Mouse (Mus musculus) neural tube, embryonic 13.5 days (tissue): ENCODE measurements around the gene Fbxo27. TPM values are rescaled to one million over a fixed set of nuclear protein-coding genes. Genes with fewer than 3 reads are reported as not detected.

ENCODE experiments used
- ATAC-seq: fragments of 200-750 bp; cut with Nextera tagmentation; 2 replicates; pipeline ENCODE4 v1.8.0; 2017; ENCODE audit warnings: low read depth, mild to moderate bottlenecking, moderate TSS enrichment, moderate library complexity
- H3K27ac ChIP-seq: fragments of 300-500 bp; sonication (generic); replicated peaks from 2 replicates; pipeline ENCODE4 v1.5.1; 2015; ENCODE audit warnings: moderate library complexity, mild to moderate bottlenecking, inconsistent platforms
- H3K27me3 ChIP-seq: fragments of 300-500 bp; sonication (generic); 2 replicates; pipeline ENCODE4 v1.6.1; 2015; ENCODE audit warnings: mild to moderate bottlenecking, inconsistent platforms
- H3K36me3 ChIP-seq: fragments of 300-500 bp; sonication (generic); 2 replicates; pipeline ENCODE4 v1.6.1; 2015; ENCODE audit warnings: mild to moderate bottlenecking, inconsistent platforms
- H3K4me1 ChIP-seq: fragments of 300-500 bp; sonication (generic); replicated peaks from 2 replicates; pipeline ENCODE4 v1.6.1; 2015; ENCODE audit warnings: inconsistent platforms
- H3K4me2 ChIP-seq: fragments of 300-500 bp; sonication (generic); 2 replicates; pipeline ENCODE4 v1.6.1; 2015; ENCODE audit warnings: inconsistent platforms, mild to moderate bottlenecking, moderate library complexity
- H3K4me3 ChIP-seq: fragments of 300-500 bp; sonication (generic); 2 replicates; pipeline ENCODE4 v1.5.1; 2015; ENCODE audit warnings: mild to moderate bottlenecking, inconsistent platforms
- H3K9ac ChIP-seq: fragments of 300-500 bp; sonication (generic); 2 replicates; pipeline ENCODE4 v1.6.1; 2015; ENCODE audit warnings: moderate library complexity, mild to moderate bottlenecking, inconsistent platforms
- H3K9me3 ChIP-seq: fragments of 300-500 bp; sonication (generic); 2 replicates; pipeline ENCODE4 v1.6.1; 2016; ENCODE audit warnings: inconsistent platforms
- WGBS: fragments of 180-500 bp; shearing (Covaris S2); methylation state at CpG from one replicate; pipeline ENCODE4 v1.1.7; 2015; 5-methylcytosine and 5-hydroxymethylcytosine counted together
- polyA plus RNA-seq: library from polyadenylated mRNA; unstranded; fragments of >200 nt; fragmentation: Nextera tagmentation; extraction: Ambion mirVana; gene quantifications from 2 replicates; pipeline ENCODE4 v1.2.1, GENCODE M21; 2015

Gene Fbxo27
- polyA plus RNA-seq, 1 experiment from 2014 or later = 4.8 TPM

DNA sequence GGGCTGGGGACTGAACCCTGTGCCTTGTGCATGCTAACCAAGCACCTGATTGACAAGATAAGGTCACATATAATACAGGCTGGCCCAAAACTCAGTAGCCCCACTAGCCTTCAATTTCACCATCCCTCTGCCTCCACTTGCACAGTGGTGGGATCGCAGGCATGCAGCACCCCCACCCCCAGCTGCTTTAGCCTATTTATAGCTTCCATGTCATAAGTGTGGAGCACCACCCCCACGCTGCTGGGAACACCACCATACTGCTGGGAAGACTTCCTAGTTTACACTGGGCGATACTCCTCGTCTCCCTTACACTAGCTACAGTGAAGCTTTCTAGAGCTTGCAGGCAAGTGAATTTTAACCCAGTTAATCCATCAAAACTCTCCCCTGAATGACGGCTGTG, 22.0 kb downstream of the Fbxo27 start:
- no peaks in the 10 kb centered on the region for H3K36me3 ChIP-seq
- 84% methylated on average over 5 of the region's 5 CpGs for WGBS
- ATAC-seq = no peak
- peaks cover 19% of the 10 kb centered on the region for H3K4me1 ChIP-seq
- H3K4me2 ChIP-seq = no peak overlapping the region
- no peaks in the 10 kb centered on the region for H3K9me3 ChIP-seq
- no peak overlapping the region for H3K27ac ChIP-seq
- no peak overlapping the region for H3K9ac ChIP-seq
- H3K27me3 ChIP-seq = no peaks in the 10 kb centered on the region
- no peak overlapping the region for H3K4me3 ChIP-seq

DNA sequence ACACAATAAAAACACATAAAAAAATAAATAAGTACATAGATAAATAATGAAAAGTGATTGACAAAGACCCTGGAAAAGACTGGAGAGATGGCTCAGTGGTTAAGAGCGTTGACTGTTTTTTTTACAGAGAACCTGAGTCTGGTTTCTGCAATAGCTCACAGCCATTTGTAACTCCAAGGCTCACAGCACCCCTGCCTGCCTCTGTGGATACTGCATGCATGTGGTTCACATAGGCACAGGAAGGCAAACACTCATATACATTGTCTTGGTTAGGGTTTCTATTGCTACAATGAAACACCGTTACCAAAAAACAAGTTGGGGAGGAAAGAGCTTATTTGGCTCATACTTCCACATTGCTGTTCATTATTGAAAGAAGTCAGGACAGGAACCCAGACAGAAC, 22.9 kb downstream of the Fbxo27 start:
- no peaks in the 10 kb centered on the region for H3K27me3 ChIP-seq
- H3K4me2 ChIP-seq = no peak overlapping the region; the same call in 1 of the 2 replicates
- 98% methylated on average over 2 of the region's 2 CpGs for WGBS
- H3K4me3 ChIP-seq = no peak overlapping the region
- no peak overlapping the region for H3K9ac ChIP-seq
- no peak for ATAC-seq
- H3K27ac ChIP-seq = no peak overlapping the region
- H3K36me3 ChIP-seq = no peaks in the 10 kb centered on the region
- no peaks in the 10 kb centered on the region for H3K9me3 ChIP-seq
- peaks cover 19% of the 10 kb centered on the region for H3K4me1 ChIP-seq

DNA sequence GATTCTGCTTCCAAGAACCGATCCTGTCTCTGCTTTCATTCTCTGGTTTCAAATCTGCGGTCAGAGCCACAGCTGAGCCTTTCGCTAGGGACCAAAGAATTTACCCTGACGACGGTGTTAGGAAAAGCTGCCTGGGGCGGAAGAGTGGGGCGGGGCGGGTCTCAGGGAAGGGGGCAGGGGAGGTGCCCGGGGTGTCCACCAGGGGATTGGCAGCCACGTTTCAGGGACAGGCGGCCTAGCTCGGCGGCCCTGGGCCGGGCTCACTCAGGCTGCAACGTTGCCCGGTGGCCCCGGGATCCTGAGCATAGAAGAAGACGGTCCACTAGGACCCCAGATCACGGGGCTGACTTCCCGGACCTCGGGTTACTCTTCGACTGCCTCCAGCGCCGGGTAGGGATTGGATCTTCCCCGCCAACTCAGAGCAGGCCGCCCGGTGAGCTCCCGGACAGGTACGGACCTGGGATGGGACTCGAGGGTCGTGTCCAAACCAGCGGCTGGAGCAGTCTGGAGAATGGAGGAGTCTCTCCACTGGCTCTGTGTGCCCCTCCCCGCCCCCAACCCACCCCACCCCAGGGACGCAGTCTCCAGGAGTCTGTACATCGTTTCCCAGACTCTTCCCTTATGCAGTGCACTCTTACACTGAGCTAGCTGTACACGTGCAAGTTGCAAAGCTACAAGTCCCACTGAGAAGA, 24.1 kb downstream of the Fbxo27 start, which contains the start of gene Fbxo17:
Gene Fbxo17, plus strand, starts transcription at position 215 of the 692 bp plus-strand sequence.
- peak within 1 kb of the TSS; percentile 67 for H3K4me2 ChIP-seq
- peak; percentile 45 for ATAC-seq
- no peaks in the 10 kb centered on the region for H3K9me3 ChIP-seq
- no peaks in the 10 kb centered on the region for H3K36me3 ChIP-seq
- no peaks in the 10 kb centered on the region for H3K27me3 ChIP-seq
- WGBS = 4% methylated on average over 34 of the region's 36 CpGs
- H3K4me1 ChIP-seq = peaks cover 19% of the 10 kb centered on the region
- peak within 1 kb of the TSS; percentile 41 for H3K4me3 ChIP-seq
- peak within 1 kb of the TSS; percentile 33 for H3K27ac ChIP-seq
- H3K9ac ChIP-seq = peak within 1 kb of the TSS; percentile 72

DNA sequence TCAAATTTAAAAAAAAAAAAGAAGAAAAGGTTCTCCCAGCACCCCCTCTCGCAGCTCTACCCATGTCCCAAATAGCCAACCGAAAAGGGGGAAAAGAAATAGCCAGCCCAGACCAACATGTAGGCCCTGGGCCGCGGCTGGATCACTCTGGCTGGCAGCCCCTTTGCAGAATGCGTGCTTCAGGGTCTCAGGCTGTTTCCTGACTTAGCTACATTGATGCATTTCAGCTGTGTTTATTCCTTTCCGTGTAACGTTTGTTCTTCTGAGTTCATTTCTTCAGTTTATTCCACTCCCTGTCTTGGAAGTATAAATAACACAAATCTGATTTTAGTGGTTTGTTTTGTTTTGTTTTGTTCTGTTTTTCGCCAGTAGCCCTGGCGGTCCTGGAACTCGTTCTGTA, 25.1 kb downstream of the Fbxo27 start:
- H3K9me3 ChIP-seq = no peaks in the 10 kb centered on the region
- H3K4me3 ChIP-seq = no peak overlapping the region
- H3K4me2 ChIP-seq = no peak overlapping the region
- no peak overlapping the region for H3K27ac ChIP-seq
- H3K9ac ChIP-seq = no peak overlapping the region
- H3K4me1 ChIP-seq = peaks cover 19% of the 10 kb centered on the region
- ATAC-seq = no peak
- no peaks in the 10 kb centered on the region for H3K27me3 ChIP-seq
- 86% methylated on average over 10 of the region's 10 CpGs for whole genome bisulfite sequencing
- H3K36me3 ChIP-seq = no peaks in the 10 kb centered on the region

DNA sequence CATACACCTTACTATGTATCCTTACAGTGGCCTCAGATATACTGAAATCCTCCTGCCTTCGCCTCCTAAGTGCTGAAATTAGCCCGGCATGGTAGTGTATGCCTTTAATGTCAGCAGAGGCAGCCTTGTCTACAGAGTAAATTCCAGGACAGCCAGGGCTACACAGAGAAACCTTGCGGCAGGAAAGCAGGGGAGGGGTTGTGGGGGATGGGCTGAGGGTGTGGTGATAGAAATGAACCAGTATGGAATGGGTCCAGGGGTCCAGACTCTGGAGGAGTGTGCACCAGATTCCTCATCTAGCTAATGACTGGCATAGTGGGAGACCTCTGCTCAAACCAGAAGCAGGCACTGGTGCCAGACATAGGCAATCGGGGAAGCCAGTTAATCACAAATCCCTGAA, 26.5 kb downstream of the Fbxo27 start:
- Histone ChIP-seq H3K4me2 (no peak overlapping the region), H3K36me3 (no peaks in the 10 kb centered on the region), H3K9ac (no peak overlapping the region), H3K4me3 (no peak overlapping the region), H3K9me3 (no peaks in the 10 kb centered on the region), H3K27ac (no peak overlapping the region), H3K4me1 (peaks cover 19% of the 10 kb centered on the region), H3K27me3 (no peaks in the 10 kb centered on the region)
- no peak for ATAC-seq
- 63% methylated on average over 4 of the region's 4 CpGs for WGBS

DNA sequence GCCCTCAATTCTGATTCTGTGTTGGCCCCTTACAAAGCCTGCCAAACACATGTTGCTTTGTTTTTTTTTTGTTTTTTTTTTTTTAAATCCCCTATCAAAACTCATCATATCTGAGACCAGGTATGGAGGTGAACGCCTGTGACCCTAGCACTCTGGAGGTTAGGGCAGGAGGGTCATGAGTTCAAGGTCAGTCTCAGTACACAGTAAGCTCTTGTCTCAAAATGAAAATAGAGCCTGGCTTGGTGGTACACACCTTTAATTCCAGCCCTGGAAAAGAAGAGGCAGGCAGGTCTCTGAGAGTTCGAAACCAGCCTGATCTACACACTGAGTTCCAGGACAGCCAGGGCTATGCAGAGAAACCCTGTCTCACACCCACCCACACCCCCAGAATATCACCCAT, 27.0 kb downstream of the Fbxo27 start:
- H3K4me3 ChIP-seq = no peak overlapping the region
- no peaks in the 10 kb centered on the region for H3K36me3 ChIP-seq
- no peak overlapping the region for H3K9ac ChIP-seq
- H3K9me3 ChIP-seq = no peaks in the 10 kb centered on the region
- no peak overlapping the region for H3K27ac ChIP-seq
- 92% methylated on average over 2 of the region's 2 CpGs for WGBS
- no peak for ATAC-seq
- no peaks in the 10 kb centered on the region for H3K27me3 ChIP-seq
- no peak overlapping the region for H3K4me2 ChIP-seq
- peaks cover 19% of the 10 kb centered on the region for H3K4me1 ChIP-seq

DNA sequence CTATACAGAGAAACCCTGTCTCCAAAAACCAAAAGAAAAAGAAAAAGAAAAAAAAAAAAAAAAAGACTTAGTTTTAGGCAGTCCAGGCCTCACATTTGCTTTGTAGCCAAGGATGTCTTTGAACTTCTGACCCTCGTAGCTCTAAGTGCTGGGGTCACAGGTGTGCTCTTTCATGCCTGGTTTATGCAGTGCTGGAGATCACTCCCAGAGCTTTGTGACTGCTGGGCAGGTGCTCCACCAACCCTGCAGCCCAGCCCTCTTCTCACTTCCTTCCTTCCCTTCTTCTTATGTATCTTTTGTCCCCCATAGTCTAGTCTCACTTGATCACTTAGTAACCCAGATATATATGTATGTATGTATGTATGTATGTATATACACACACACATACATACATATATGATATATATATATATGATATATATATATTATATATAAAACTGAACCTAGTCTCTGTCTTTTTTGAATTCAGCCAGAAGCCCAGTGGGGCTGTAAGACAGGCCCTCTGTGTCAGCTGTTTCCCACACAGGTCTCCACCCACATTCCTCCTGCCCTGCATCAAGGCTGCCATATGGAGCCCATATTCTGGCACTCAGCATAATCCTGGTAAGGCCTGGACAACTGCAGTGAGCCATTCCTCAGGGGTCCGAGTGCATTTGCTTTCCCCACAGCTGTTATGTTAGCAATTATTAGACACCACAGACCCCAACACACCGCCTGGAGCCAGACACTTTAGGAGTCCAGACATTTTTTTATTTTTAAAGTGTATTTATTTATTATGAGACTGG, 28.3 kb downstream of the Fbxo27 start:
- no peak for ATAC-seq
- H3K4me1 ChIP-seq = peaks cover 17% of the 10 kb centered on the region
- no peak overlapping the region for H3K4me2 ChIP-seq
- no peak overlapping the region for H3K4me3 ChIP-seq
- no peaks in the 10 kb centered on the region for H3K27me3 ChIP-seq
- H3K36me3 ChIP-seq = no peaks in the 10 kb centered on the region
- no peak overlapping the region; the same call in 1 of the 2 replicates for H3K27ac ChIP-seq
- WGBS = 66% methylated on average over 3 of the region's 3 CpGs
- no peaks in the 10 kb centered on the region for H3K9me3 ChIP-seq
- no peak overlapping the region for H3K9ac ChIP-seq

DNA sequence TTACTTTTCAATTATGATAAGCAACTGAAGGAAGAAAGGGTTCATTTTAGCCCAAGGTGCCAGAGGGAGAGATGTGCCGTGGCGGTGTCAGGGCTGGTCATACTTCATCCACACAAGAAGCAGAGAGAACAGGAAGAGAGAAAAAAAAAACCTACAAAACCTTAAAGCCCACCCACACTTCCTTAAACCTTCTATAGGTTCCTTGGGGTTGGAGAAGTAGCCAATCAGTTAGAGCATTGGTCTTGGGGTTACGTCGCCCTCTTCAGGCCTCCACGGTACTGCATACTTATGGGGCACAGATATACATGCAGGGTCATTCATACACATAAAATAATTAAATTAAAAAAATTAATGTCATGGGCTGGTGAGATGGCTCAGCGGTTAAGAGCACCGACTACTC, 29.4 kb downstream of the Fbxo27 start:
- Histone ChIP-seq H3K4me1 (peaks cover 13% of the 10 kb centered on the region; the same call in 1 of the 2 replicates), H3K4me2 (no peak overlapping the region), H3K9ac (no peak overlapping the region), H3K36me3 (no peaks in the 10 kb centered on the region), H3K4me3 (no peak overlapping the region), H3K9me3 (no peaks in the 10 kb centered on the region), H3K27ac (no peak overlapping the region), H3K27me3 (no peaks in the 10 kb centered on the region)
- no peak for ATAC-seq
- 93% methylated on average over 7 of the region's 7 CpGs for WGBS

DNA sequence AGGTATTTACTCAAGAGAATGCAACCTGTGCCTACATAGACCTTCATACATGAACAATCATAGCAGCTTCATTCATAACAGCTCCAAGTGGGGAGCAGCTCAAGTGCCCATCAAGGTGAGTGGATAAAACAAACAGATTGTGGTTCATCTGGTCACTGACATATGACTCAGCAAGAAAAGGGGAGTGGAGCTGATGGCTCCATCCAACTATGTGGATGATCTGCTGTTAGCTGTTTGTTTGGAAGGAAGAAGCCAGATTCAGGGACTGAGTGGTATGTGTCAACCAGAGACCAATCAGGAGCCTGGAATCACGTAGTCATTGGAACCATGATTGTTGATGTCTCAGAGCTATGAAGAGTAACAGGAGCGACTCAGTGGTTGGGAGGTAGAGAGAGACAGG, 32.0 kb downstream of the Fbxo27 start:
- H3K9me3 ChIP-seq = no peaks in the 10 kb centered on the region
- H3K4me1 ChIP-seq = peaks cover 20% of the 10 kb centered on the region
- no peaks in the 10 kb centered on the region; the same call in 1 of the 2 replicates for H3K27me3 ChIP-seq
- H3K36me3 ChIP-seq = no peaks in the 10 kb centered on the region
- no peak for ATAC-seq
- no peak overlapping the region for H3K9ac ChIP-seq
- no peak overlapping the region for H3K4me3 ChIP-seq
- 96% methylated on average over 2 of the region's 2 CpGs for WGBS
- no peak overlapping the region for H3K27ac ChIP-seq
- H3K4me2 ChIP-seq = no peak overlapping the region

DNA sequence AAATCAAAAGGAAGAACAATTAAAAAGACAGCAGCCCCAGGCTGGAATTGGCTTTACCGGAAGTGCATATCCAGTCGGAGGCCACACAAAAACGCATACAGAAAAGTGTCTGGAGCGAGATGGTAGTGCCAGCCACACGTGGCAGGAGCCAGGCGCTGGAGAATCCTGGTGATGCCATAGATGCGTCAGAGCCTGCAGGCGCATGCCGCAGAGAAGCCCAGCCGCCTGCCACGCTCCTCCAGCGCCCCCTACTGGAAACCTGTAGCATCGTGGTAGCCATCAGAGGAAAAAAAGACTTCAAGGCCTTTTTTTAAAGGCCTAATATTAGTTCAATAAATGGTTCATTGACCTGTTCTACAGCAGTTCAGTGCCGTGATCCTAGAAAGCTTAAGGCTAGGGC, 34.0 kb downstream of the Fbxo27 start:
- Histone ChIP-seq H3K27ac (no peak overlapping the region), H3K4me2 (peak overlapping the region; percentile 31; the same call in 1 of the 2 replicates), H3K9ac (no peak overlapping the region), H3K9me3 (peaks cover 7% of the 10 kb centered on the region; the same call in 1 of the 2 replicates), H3K36me3 (no peaks in the 10 kb centered on the region), H3K4me3 (no peak overlapping the region), H3K27me3 (peaks cover 5% of the 10 kb centered on the region), H3K4me1 (peaks cover 20% of the 10 kb centered on the region)
- 8% methylated on average over 14 of the region's 14 CpGs for WGBS
- ATAC-seq = peak; percentile 77; the same call in 1 of the 2 replicates

DNA sequence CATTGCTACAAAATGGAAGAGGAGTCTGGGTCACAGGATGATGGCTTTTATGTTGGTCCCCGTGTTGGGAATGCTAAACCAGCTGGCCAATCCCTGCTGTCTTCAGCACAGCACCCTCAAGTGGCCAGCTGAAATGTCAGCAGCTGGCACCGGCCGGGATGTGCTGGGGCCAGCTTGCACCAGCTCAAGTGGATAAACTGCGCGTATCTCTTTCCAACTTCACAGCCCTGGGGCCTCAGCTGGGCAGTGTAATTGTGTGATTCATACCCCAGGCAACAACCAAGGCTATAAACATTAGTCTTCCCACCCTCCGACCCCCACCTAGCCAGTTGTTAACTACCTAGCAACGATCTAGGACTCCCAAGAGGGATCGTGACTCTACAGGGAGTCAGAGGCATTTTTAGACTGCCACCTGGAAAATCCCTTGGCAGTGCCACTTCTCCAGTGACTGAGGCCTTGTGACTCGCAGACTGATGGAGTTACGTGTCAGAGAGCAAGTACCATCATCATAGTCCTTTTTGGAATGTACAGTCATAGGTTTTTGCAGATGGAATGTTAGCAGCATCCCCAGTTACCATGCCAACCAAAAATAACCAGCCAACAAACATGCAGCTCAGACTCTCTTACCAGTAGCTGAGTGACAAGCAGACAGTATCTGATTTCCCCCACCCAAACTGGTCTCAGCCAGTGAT, 35.1 kb downstream of the Fbxo27 start:
- Histone ChIP-seq H3K4me1 (peaks cover 25% of the 10 kb centered on the region), H3K9ac (0 out of 2 replicates have a peak overlapping the region, but pooled peaks have one; percentile 22), H3K36me3 (no peaks in the 10 kb centered on the region), H3K27me3 (peaks cover 15% of the 10 kb centered on the region), H3K4me3 (no peak overlapping the region), H3K27ac (0 out of 2 replicates have a peak overlapping the region, but pooled peaks have one; percentile 23), H3K9me3 (peaks cover 7% of the 10 kb centered on the region; the same call in 1 of the 2 replicates), H3K4me2 (no peak overlapping the region)
- ATAC-seq = peak; percentile 54; the same call in 1 of the 2 replicates
- 27% methylated on average over 10 of the region's 10 CpGs for WGBS
